ENCODE assay signal across 10 mouse cellular contexts in the genomic region with DNA sequence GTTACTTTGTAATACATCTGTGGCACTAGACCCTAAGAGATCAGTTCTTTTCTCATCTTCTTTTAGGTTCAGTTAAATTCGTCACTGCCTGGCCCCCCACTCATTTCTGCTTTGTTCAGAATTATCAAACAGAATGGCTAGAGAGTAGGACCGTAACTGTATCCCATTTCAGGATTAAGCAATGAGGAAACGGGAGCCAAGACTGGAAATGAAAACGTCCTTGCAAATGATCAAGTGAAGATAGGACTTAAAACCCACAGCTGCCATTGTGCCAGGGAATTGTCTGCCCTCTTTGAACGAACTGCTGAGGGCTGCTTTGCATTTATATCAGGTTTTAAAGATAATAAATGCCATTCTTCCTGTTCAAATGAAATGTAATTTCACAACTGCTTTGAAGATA.
A peak's percentile ranks its signal among the peaks of the same experiment; 100 is the strongest.
DNase-seq lines count a peak whose midpoint lies in the region; ATAC-seq and TF ChIP-seq lines count a peak whose summit lies in the region.
"Had no signal": no experiment of that assay in that cellular context is flagged by ENCODE, and none has a peak within 500 bp of the region (broad histone marks: within the 10 kb centered on the region; RNA-seq: fewer than 3 reads in every experiment).

No protein-coding gene starts in this region.

- TF ChIP-seq CTCF in kidney, postnatal 0 days (IDR thresholded peaks at IDR 0.05; ENCODE audit: low read depth), result no peak

- peaks cover 36% of the 10 kb centered on the region for H3K4me1 ChIP-seq in forebrain, embryonic 15.5 days
- peaks cover 24% of the 10 kb centered on the region for H3K4me1 ChIP-seq in forebrain, embryonic 16.5 days (replicated peaks; ENCODE audit: control insufficient read depth, insufficient read depth, low read length)
- H3K4me1 ChIP-seq in kidney, postnatal 0 days (replicated peaks; ENCODE audit: insufficient read depth, low read length), result no peaks in the 10 kb centered on the region

- no peaks in the 10 kb centered on the region for H3K36me3 ChIP-seq in forebrain, embryonic 15.5 days
- no peaks in the 10 kb centered on the region for H3K36me3 ChIP-seq in forebrain, embryonic 16.5 days (ENCODE audit: control insufficient read depth, insufficient read depth)
- no peaks in the 10 kb centered on the region for H3K36me3 ChIP-seq in kidney, postnatal 0 days (ENCODE audit: insufficient read depth, low read length)

- no peak overlapping the region for H3K4me3 ChIP-seq in forebrain, embryonic 15.5 days
- no peak overlapping the region for H3K4me3 ChIP-seq in forebrain, embryonic 16.5 days (replicated peaks; ENCODE audit: low read length)
- no peak overlapping the region for H3K4me3 ChIP-seq in kidney, postnatal 0 days (replicated peaks; ENCODE audit: low read depth, low read length)

- H3K9ac ChIP-seq in forebrain, embryonic 15.5 days (replicated peaks), result no peak overlapping the region
- H3K9ac ChIP-seq in forebrain, embryonic 16.5 days (replicated peaks; ENCODE audit: low read depth, low read length), result no peak overlapping the region
- H3K9ac ChIP-seq in kidney, postnatal 0 days (ENCODE audit: low read depth, low read length), result no peak overlapping the region

- WGBS in forebrain, embryonic 15.5 days, result 8% methylated on average over 5 of the region's 5 CpGs
- WGBS in forebrain, embryonic 16.5 days, result 12% methylated on average over 5 of the region's 5 CpGs
- WGBS in kidney, postnatal 0 days, result 7% methylated on average over 5 of the region's 5 CpGs

- peak; percentile 31 for DNase-seq in kidney, postnatal 0 days (ENCODE audit: low spot score)
- no peak for DNase-seq in kidney, postnatal 14 days
- peak; percentile 58 for DNase-seq in adipocyte (ENCODE audit: low spot score)
- peak; percentile 16 for DNase-seq in lung, postnatal 25 days (ENCODE audit: low spot score)
- DNase-seq in thymus, postnatal 25 days, result no peak
- no peak for DNase-seq in cerebellum, postnatal 4 days (ENCODE audit: low spot score in 2 of 2)
- DNase-seq: liver had no signal

- H3K27ac ChIP-seq in forebrain, embryonic 15.5 days (replicated peaks), result 0 out of 2 replicates have a peak overlapping the region, but pooled peaks have one; percentile 31
- H3K27ac ChIP-seq in forebrain, embryonic 16.5 days (ENCODE audit: low read length), result no peak overlapping the region; the same call in 1 of the 2 replicates
- H3K27ac ChIP-seq in kidney, postnatal 0 days, result no peak overlapping the region

- H3K27me3 ChIP-seq in forebrain, embryonic 15.5 days, result no peaks in the 10 kb centered on the region
- H3K27me3 ChIP-seq in forebrain, embryonic 16.5 days (replicated peaks; ENCODE audit: control insufficient read depth, insufficient read depth, low read length), result no peaks in the 10 kb centered on the region
- H3K27me3 ChIP-seq in kidney, postnatal 0 days (ENCODE audit: insufficient read depth, low read length), result no peaks in the 10 kb centered on the region

- ATAC-seq in forebrain, embryonic 15.5 days (replicated peaks), result no peak
- ATAC-seq in forebrain, embryonic 16.5 days, result no peak
- no peak for ATAC-seq in kidney, postnatal 0 days (replicated peaks; ENCODE audit: low FRiP score, low read depth)
- ATAC-seq: CD4-positive, CD25-positive, alpha-beta regulatory T cell, adult 4 months had no signal

- H3K4me2 ChIP-seq in forebrain, embryonic 15.5 days (replicated peaks), result no peak overlapping the region
- no peak overlapping the region for H3K4me2 ChIP-seq in forebrain, embryonic 16.5 days (ENCODE audit: low read length)
- no peak overlapping the region for H3K4me2 ChIP-seq in kidney, postnatal 0 days (ENCODE audit: low read length)

- no peaks in the 10 kb centered on the region for H3K9me3 ChIP-seq in forebrain, embryonic 15.5 days
- peaks cover 2% of the 10 kb centered on the region; the same call in 1 of the 2 replicates for H3K9me3 ChIP-seq in forebrain, embryonic 16.5 days (ENCODE audit: control insufficient read depth, low read length)
- no peaks in the 10 kb centered on the region for H3K9me3 ChIP-seq in kidney, postnatal 0 days (replicated peaks; ENCODE audit: low read length)

Comparison
In these comparisons a context has a peak if more than half of its experiments do, and no peak if none do; other contexts are left out.
1. DNase-seq: peak in kidney, postnatal 0 days (single experiment), adipocyte (single experiment) and lung, postnatal 25 days (single experiment); none in kidney, postnatal 14 days (single experiment), thymus, postnatal 25 days (single experiment) and cerebellum, postnatal 4 days (0 of 2).